Comparison of ENCODE assay signal across 20 mouse cellular contexts in genomic region chr16:74348437-74348836, GRCm38 (mm10).
A peak's percentile ranks its signal among the peaks of the same experiment; 100 is the strongest.
DNase-seq lines count a peak whose midpoint lies in the region; ATAC-seq lines count a peak whose summit lies in the region.
"Had no signal": no experiment of that assay in that cellular context is flagged by ENCODE, and none has a peak within 500 bp of the region (broad histone marks: within the 10 kb centered on the region; RNA-seq: fewer than 3 reads in every experiment).

No protein-coding gene starts in this region.

- no peak overlapping the region for H3K27ac ChIP-seq in kidney, embryonic 15.5 days
- H3K27ac ChIP-seq: heart, embryonic 10.5 days; layer of hippocampus, adult 2 months; liver, embryonic 13.5 days; lung, embryonic 15.5 days; macrophage; stomach, embryonic 15.5 days had no signal

- no peaks in the 10 kb centered on the region for H3K27me3 ChIP-seq in kidney, embryonic 15.5 days
- H3K27me3 ChIP-seq: liver, embryonic 13.5 days; lung, embryonic 15.5 days; Patski; stomach, embryonic 15.5 days had no signal

- DNase-seq in kidney, adult 9 months = no peak
- peak; percentile 26 for DNase-seq in retina, embryonic 14.5 days (ENCODE audit: low spot score)
- DNase-seq in retina, postnatal 1 day = no peak
- peak; percentile 47 for DNase-seq in forelimb bud, embryonic 11.5 days (ENCODE audit: low read depth, low spot score)
- no peak for DNase-seq in urinary bladder, postnatal 14 days (ENCODE audit: low spot score)
- DNase-seq in ovary, adult 18-20 months (ENCODE audit: low spot score) = no peak
- DNase-seq: cerebellum, adult 9-10 months; heart, postnatal 10 days; left cerebral cortex, postnatal 4 days; liver, embryonic 13.5 days; right cerebral cortex, adult 18-20 months had no signal

- no peaks in the 10 kb centered on the region for H3K9me3 ChIP-seq in kidney, embryonic 15.5 days (replicated peaks)
- H3K9me3 ChIP-seq: heart, embryonic 10.5 days; liver, embryonic 13.5 days; lung, embryonic 15.5 days; stomach, embryonic 15.5 days had no signal

- 48% methylated on average over 6 of the region's 6 CpGs for WGBS in kidney, embryonic 15.5 days

- H3K36me3 ChIP-seq in kidney, embryonic 15.5 days = peaks cover 5% of the 10 kb centered on the region; the same call in 1 of the 2 replicates
- H3K36me3 ChIP-seq: heart, embryonic 10.5 days; liver, embryonic 13.5 days; lung, embryonic 15.5 days; stomach, embryonic 15.5 days had no signal

- ATAC-seq in kidney, embryonic 15.5 days (replicated peaks; ENCODE audit: low FRiP score) = peak; percentile 82
- ATAC-seq: hindbrain, embryonic 16.5 days; intestine, postnatal 0 days; Patski had no signal

- no peaks in the 10 kb centered on the region for H3K4me1 ChIP-seq in kidney, embryonic 15.5 days
- H3K4me1 ChIP-seq: heart, embryonic 10.5 days; liver, embryonic 13.5 days; lung, embryonic 15.5 days; stomach, embryonic 15.5 days had no signal

- H3K4me3 ChIP-seq in kidney, embryonic 15.5 days (replicated peaks) = no peak overlapping the region
- H3K4me3 ChIP-seq: heart, embryonic 10.5 days; layer of hippocampus, adult 2 months; liver, embryonic 13.5 days; lung, embryonic 15.5 days; stomach, embryonic 15.5 days had no signal

- no peak overlapping the region for H3K4me2 ChIP-seq in kidney, embryonic 15.5 days
- H3K4me2 ChIP-seq: liver, embryonic 13.5 days; lung, embryonic 15.5 days; stomach, embryonic 15.5 days had no signal

- no peak overlapping the region for H3K9ac ChIP-seq in kidney, embryonic 15.5 days
- H3K9ac ChIP-seq: liver, embryonic 13.5 days; lung, embryonic 15.5 days; stomach, embryonic 15.5 days had no signal

Comparison
In these comparisons a context has a peak if more than half of its experiments do, and no peak if none do; other contexts are left out.
1. DNase-seq: peak in retina, embryonic 14.5 days (single experiment) and forelimb bud, embryonic 11.5 days (single experiment); none in kidney, adult 9 months (single experiment), retina, postnatal 1 day (single experiment), urinary bladder, postnatal 14 days (single experiment) and ovary, adult 18-20 months (single experiment).